24 mouse cellular contexts compared by ENCODE assay signal in the genomic region with DNA sequence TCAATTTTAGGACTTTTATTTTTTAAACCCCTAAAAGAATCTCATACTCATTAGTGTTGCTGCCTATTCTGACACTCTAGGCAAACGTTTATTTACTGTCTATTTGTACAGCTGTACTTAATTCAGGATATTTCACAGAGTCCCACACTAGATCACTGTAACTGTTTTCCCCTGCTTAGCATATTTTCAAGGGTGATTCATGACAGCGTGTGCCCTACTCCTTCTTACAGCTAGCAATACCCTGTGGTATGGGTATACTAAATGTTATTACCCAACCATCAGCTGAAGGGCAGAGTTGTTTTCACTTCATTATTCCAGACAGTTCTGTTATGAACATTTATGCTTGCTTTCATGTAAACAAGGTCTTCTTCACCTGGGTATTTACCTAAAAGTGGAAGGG. TPM values are rescaled to one million over a fixed set of nuclear protein-coding genes. Genes with fewer than 3 reads are reported as not detected.
DNase-seq lines count a peak whose midpoint lies in the region; ATAC-seq and TF ChIP-seq lines count a peak whose summit lies in the region.
"Had no signal": no experiment of that assay in that cellular context is flagged by ENCODE, and none has a peak within 500 bp of the region (broad histone marks: within the 10 kb centered on the region; RNA-seq: fewer than 3 reads in every experiment).

No protein-coding gene starts in this region.

- no peak overlapping the region for H3K4me2 ChIP-seq in hindbrain, embryonic 13.5 days

- H3K4me3 ChIP-seq in MEL (ENCODE audit: control insufficient read depth in 1 of 2, insufficient read depth in 1 of 2, low read depth in 2 of 2, low read length in 2 of 2) = no peak overlapping the region
- no peak overlapping the region for H3K4me3 ChIP-seq in lung, adult 2 months (replicated peaks; ENCODE audit: extremely low read depth, low read depth, low read length)
- H3K4me3 ChIP-seq in hindbrain, embryonic 13.5 days = no peak overlapping the region

- TF ChIP-seq POLR2A in MEL (IDR thresholded peaks at IDR 0.05; ENCODE audit: control insufficient read depth in 1 of 2, insufficient read depth in 1 of 2, low read depth in 1 of 2, low read length in 2 of 2, poor library complexity in 1 of 2) = no peak
- no peak for TF ChIP-seq POLR2A in lung, adult 2 months (IDR thresholded peaks at IDR 0.05; ENCODE audit: borderline replicate concordance, extremely low read depth, low read depth, low read length)

- WGBS in lung, adult 2 months = 57% methylated on average over 2 of the region's 2 CpGs
- WGBS in hindbrain, embryonic 13.5 days = 72% methylated on average over 2 of the region's 2 CpGs

- H3K36me3 ChIP-seq in MEL (ENCODE audit: control insufficient read depth in 1 of 2, insufficient read depth in 2 of 2, low read length in 2 of 2) = peaks cover 0 to 40% of the 10 kb centered on the region in 2 experiments; a peak in 2 of 4 replicates
- no peaks in the 10 kb centered on the region for H3K36me3 ChIP-seq in hindbrain, embryonic 13.5 days
- H3K36me3 ChIP-seq: G1E had no signal

- H3K4me1 ChIP-seq in MEL (ENCODE audit: control insufficient read depth in 1 of 2, insufficient read depth in 2 of 2, low read length in 2 of 2) = peaks cover 18 to 43% of the 10 kb centered on the region in 2 experiments
- H3K4me1 ChIP-seq in lung, adult 2 months (ENCODE audit: control insufficient read depth, insufficient read depth, low read length) = no peaks in the 10 kb centered on the region
- H3K4me1 ChIP-seq in hindbrain, embryonic 13.5 days (replicated peaks) = peaks cover 6% of the 10 kb centered on the region

- no peak for TF ChIP-seq RAD21 in MEL (IDR thresholded peaks at IDR 0.05; ENCODE audit: low read depth, low read length)

- TF ChIP-seq EP300 in MEL (IDR thresholded peaks at IDR 0.05; ENCODE audit: low read depth in 1 of 2, low read length in 2 of 2) = no peak

- peaks cover 2% of the 10 kb centered on the region; the same call in 1 of the 2 replicates for H3K79me2 ChIP-seq in MEL (ENCODE audit: control insufficient read depth, insufficient read depth, low read length, poor library complexity)

- no peaks in the 10 kb centered on the region for H3K27me3 ChIP-seq in MEL (ENCODE audit: control insufficient read depth in 1 of 2, insufficient read depth in 2 of 2, low read length in 2 of 2)
- H3K27me3 ChIP-seq in hindbrain, embryonic 13.5 days = peaks cover 23% of the 10 kb centered on the region
- H3K27me3 ChIP-seq: Patski had no signal

- H3K27ac ChIP-seq in MEL (ENCODE audit: control insufficient read depth, low read depth, low read length) = no peak overlapping the region
- H3K27ac ChIP-seq in hindbrain, embryonic 13.5 days = no peak overlapping the region

- H3K9ac ChIP-seq in MEL (ENCODE audit: control insufficient read depth, low read depth, low read length, poor library complexity, severe bottlenecking) = no peak overlapping the region
- H3K9ac ChIP-seq in hindbrain, embryonic 13.5 days = no peak overlapping the region

- H3K9me3 ChIP-seq in MEL (replicated peaks; ENCODE audit: insufficient read depth, low read length) = no peaks in the 10 kb centered on the region
- no peaks in the 10 kb centered on the region for H3K9me3 ChIP-seq in hindbrain, embryonic 13.5 days
- H3K9me3 ChIP-seq: G1E had no signal

- no peak for TF ChIP-seq CTCF in MEL (IDR thresholded peaks at IDR 0.05 in 2 of 3, conservative IDR thresholded peaks at IDR 0.05 in 1 of 3; ENCODE audit: control insufficient read depth in 1 of 3, insufficient read depth in 1 of 3, low read depth in 2 of 3, low read length in 3 of 3, poor library complexity in 1 of 3, severe bottlenecking in 1 of 3)
- no peak for TF ChIP-seq CTCF in lung, adult 2 months (IDR thresholded peaks at IDR 0.05; ENCODE audit: insufficient read depth, low read length)

- ATAC-seq in hindbrain, embryonic 13.5 days (ENCODE audit: low FRiP score) = no peak
- ATAC-seq: activated CD4-positive, CD25-positive, alpha-beta regulatory T cell, adult 4 months; CD4-positive, CD25-positive, alpha-beta regulatory T cell, adult 4 months; Patski had no signal

- DNase-seq in 3T3-L1 (ENCODE audit: low read depth, low spot score) = peak; percentile 52
- no peak for DNase-seq in MEL (ENCODE audit: low read depth, low spot score)
- DNase-seq in NIH3T3 (ENCODE audit: low read depth) = peak; percentile 58
- DNase-seq in retina, embryonic 14.5 days (ENCODE audit: low spot score) = no peak
- DNase-seq in lung, adult 2 months = no peak
- DNase-seq: adrenal gland, adult 2 months; adrenal gland, adult 8-10 months; adrenal gland, postnatal 10 days; adrenal gland, postnatal 14 days; adrenal gland, postnatal 25 days; adrenal gland, postnatal 36 days; B cell, adult 2 months; cerebellum, adult 11 months; cerebellum, adult 11-12 months; cerebellum, adult 18-20 months; cerebellum, adult 2 months; cerebellum, adult 8-10 months; cerebellum, adult 9-10 months had no signal

TF ChIP-seq in MEL, 35 proteins besides CTCF, POLR2A, EP300 and RAD21:
- TF ChIP-seq CHD1 (IDR thresholded peaks at IDR 0.05; ENCODE audit: low read depth, low read length) (0 out of 2 replicates have a peak, but pooled peaks have one; percentile 2), ZC3H11A (IDR thresholded peaks at IDR 0.05; ENCODE audit: low read depth, low read length) (no peak), USF2 (IDR thresholded peaks at IDR 0.05; ENCODE audit: borderline replicate concordance in 1 of 2, insufficient read depth in 1 of 2, low read depth in 1 of 2, low read length in 2 of 2) (no peak), TAL1 (IDR thresholded peaks at IDR 0.05; ENCODE audit: low read length) (no peak), UBTF (IDR thresholded peaks at IDR 0.05; ENCODE audit: borderline replicate concordance, insufficient read depth, low read depth, low read length) (no peak), KAT2A (conservative IDR thresholded peaks at IDR 0.05; ENCODE audit: low read depth, low read length) (no peak), TCF12 (IDR thresholded peaks at IDR 0.05; ENCODE audit: low read depth, low read length) (no peak), MYB (IDR thresholded peaks at IDR 0.05; ENCODE audit: low read depth, low read length) (no peak)

RNA-seq across cellular contexts. Expression of gene Golph3, which starts 5.3 kb away (rescaled TPM):
- 99.2 and 113 TPM in 2 replicates for total RNA-seq in MEL (2012; rRNA removed)
- polyA plus RNA-seq in MEL (2012; ENCODE audit: insufficient read depth in 1 of 2, insufficient read length in 2 of 2, low read depth in 1 of 2, low replicate concordance in 2 of 2, missing spikeins in 1 of 2) = 100 to 1,000 TPM in 1 of 2 experiments, 10 to 100 TPM in 1; 81.1 to 149 TPM
- 73.4 and 92.4 TPM in 2 replicates for polyA plus RNA-seq in lung, adult 2 months (2012; rRNA removed)
- 67.1 and 75.1 TPM in 2 replicates for polyA plus RNA-seq in hindbrain, embryonic 13.5 days (2015; fragmentation: Nextera tagmentation; extraction: Ambion mirVana)

RNA-seq across cellular contexts. Expression of gene 1810049J17Rik, which starts 5.7 kb away (rescaled TPM):
- total RNA-seq in MEL (2012; rRNA removed) = 17.9 and 23.9 TPM in 2 replicates
- not detected for polyA plus RNA-seq in MEL (2012; ENCODE audit: insufficient read depth in 1 of 2, insufficient read length in 2 of 2, low read depth in 1 of 2, low replicate concordance in 2 of 2, missing spikeins in 1 of 2)
- 0.85 TPM in 1 of 2 replicates, not detected in the other for polyA plus RNA-seq in lung, adult 2 months (2012; rRNA removed)
- not detected in 2 replicates for polyA plus RNA-seq in hindbrain, embryonic 13.5 days (2015; fragmentation: Nextera tagmentation; extraction: Ambion mirVana)
- total RNA-seq: adrenal gland, postnatal 25 days had no signal
- polyA plus RNA-seq: activated CD4-positive, CD25-positive, alpha-beta regulatory T cell, adult 4 months; brain, embryonic 14.5 days; CD4-positive, CD25-positive, alpha-beta regulatory T cell, adult 4 months; cerebellum, adult 2 months had no signal

Comparison
In these comparisons a context has a peak if more than half of its experiments do, and no peak if none do; other contexts are left out.
1. DNase-seq: peak in 3T3-L1 (single experiment) and NIH3T3 (single experiment); none in MEL (single experiment), retina, embryonic 14.5 days (single experiment) and lung, adult 2 months (single experiment).